Mouse (Mus musculus) forebrain, postnatal 0 days (tissue): Measurements from ENCODE around the gene Cfap126. TPM values are rescaled to one million over a fixed set of nuclear protein-coding genes. Genes with fewer than 3 reads are reported as not detected.
A peak's percentile ranks its signal among the peaks of the same experiment; 100 is the strongest.

Experiments
- ATAC-seq: fragments of 200-750 bp; cut with Nextera tagmentation; 2 replicates; pipeline ENCODE4 v1.8.0; 2017; ENCODE audit warnings: mild to moderate bottlenecking, moderate library complexity
- DNase-seq: peaks from one replicate; pipeline ENCODE4 v3.0.0-alpha.2; 2015
- H3K27ac ChIP-seq: fragments of 300-500 bp; sonication (generic); 2 replicates; pipeline ENCODE4 v1.5.1; 2014; ENCODE audit warnings: low read depth, mild to moderate bottlenecking, antibody characterized with exemption, low read length, moderate library complexity, mixed read lengths
- H3K27me3 ChIP-seq: fragments of 300-500 bp; sonication (generic); 2 replicates; pipeline ENCODE4 v1.6.1; 2014; ENCODE audit warnings: mild to moderate bottlenecking, low read length, mixed read lengths; ENCODE audit not compliant: insufficient read depth
- H3K36me3 ChIP-seq: fragments of 300-500 bp; sonication (generic); 2 replicates; pipeline ENCODE4 v1.6.1; 2014; ENCODE audit warnings: mild to moderate bottlenecking, moderate library complexity; ENCODE audit not compliant: insufficient read depth
- H3K4me1 ChIP-seq: fragments of 300-500 bp; sonication (generic); 2 replicates; pipeline ENCODE4 v1.6.1; 2014; ENCODE audit warnings: antibody characterized with exemption; ENCODE audit not compliant: insufficient read depth
- H3K4me2 ChIP-seq: fragments of 300-500 bp; sonication (generic); 2 replicates; pipeline ENCODE4 v1.6.1; 2014; ENCODE audit warnings: low read depth, mild to moderate bottlenecking, moderate library complexity
- H3K4me3 ChIP-seq: fragments of 300-500 bp; sonication (generic); 2 replicates; pipeline ENCODE4 v1.5.1; 2014; ENCODE audit warnings: low read depth, low read length, mixed read lengths
- H3K9ac ChIP-seq: fragments of 300-500 bp; sonication (generic); 2 replicates; pipeline ENCODE4 v1.6.1; 2014; ENCODE audit warnings: mild to moderate bottlenecking
- H3K9me3 ChIP-seq: fragments of 300-500 bp; sonication (generic); 2 replicates; pipeline ENCODE4 v1.6.1; 2016; ENCODE audit warnings: low read length
- CTCF ChIP-seq: sonication (generic); IDR thresholded peaks from 2 replicates; pipeline ENCODE4 v1.5.1; 2016; ENCODE audit warnings: antibody characterized with exemption, control low read depth, low read depth
- WGBS: fragments of 180-500 bp; shearing (Covaris S2); extraction: QIAGEN DNeasy Blood & Tissue Kit; methylation state at CpG from one replicate; pipeline ENCODE4 v1.1.7; 2014; 5-methylcytosine and 5-hydroxymethylcytosine counted together
- polyA plus RNA-seq: library from polyadenylated mRNA; unstranded; fragments of >200 nt; fragmentation: Nextera tagmentation; extraction: Ambion mirVana; gene quantifications from 2 replicates; pipeline ENCODE4 v1.2.1, GENCODE M21; 2015
- total RNA-seq: library from RNA; depleted of rRNA; stranded (reverse); fragments of >200 nt; gene quantifications from 2 replicates; pipeline ENCODE4 v1.2.3, GENCODE M21; 2014

Cfap126 gene
- total and polyA plus RNA-seq, 2 experiments from 2014 or later: 2.4 to 13.7 TPM

DNA sequence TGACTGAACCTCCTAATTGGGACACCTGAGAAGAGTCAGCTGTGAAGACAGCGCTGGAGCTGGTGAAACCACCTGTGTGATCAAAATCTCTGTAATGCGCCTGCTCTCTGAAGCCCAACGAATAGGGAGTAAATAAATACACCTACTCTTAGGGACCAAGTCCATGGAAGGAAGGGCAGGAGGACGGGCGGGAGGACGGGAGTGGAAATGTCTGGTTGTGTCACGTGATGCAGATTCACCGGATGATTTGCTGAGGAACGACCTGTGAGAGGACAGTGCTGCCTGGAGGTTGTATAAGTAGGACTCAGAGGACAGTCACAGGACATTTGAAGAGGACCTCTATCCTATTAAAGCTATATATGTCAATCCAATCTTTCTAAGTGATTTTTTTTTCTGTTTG is 4.1 kb upstream of the Cfap126 start:
- DNase-seq: no peak
- Histone ChIP-seq H3K9ac (no peak overlapping the region), H3K4me1 (0 out of 2 replicates have a peak, but pooled peaks cover 7% of the 10 kb centered on the region), H3K27me3 (no peaks in the 10 kb centered on the region), H3K4me3 (no peak overlapping the region), H3K4me2 (no peak overlapping the region), H3K36me3 (no peaks in the 10 kb centered on the region), H3K9me3 (no peaks in the 10 kb centered on the region), H3K27ac (no peak overlapping the region)
- 44% methylated on average over 9 of the region's 9 CpGs for WGBS
- no peak for ATAC-seq
- TF ChIP-seq CTCF: no peak

DNA sequence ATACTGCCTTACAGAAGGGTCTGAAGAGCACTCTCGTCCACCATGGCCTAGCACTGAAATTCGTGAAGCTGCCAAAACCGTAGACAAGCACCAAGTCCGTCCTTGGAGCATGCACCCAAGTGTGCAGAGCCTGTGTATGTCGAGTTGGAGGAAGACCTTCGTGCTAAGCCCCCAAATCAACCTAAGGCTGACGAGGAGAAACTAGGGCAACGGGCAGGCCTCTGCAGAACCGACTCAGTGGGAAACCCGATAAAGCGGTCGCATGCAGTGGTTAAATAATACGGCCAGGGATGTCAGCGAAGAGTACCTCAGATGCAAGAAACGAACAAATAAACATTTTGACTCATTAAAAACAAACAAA is 3.1 kb upstream of the Cfap126 start:
- TF ChIP-seq CTCF: no peak
- ATAC-seq (peak; percentile 69), DNase-seq (no peak)
- 0 out of 2 replicates have a peak, but pooled peaks cover 7% of the 10 kb centered on the region for H3K4me1 ChIP-seq
- H3K4me2 ChIP-seq: peak overlapping the region; percentile 57
- no peaks in the 10 kb centered on the region for H3K9me3 ChIP-seq
- H3K27ac ChIP-seq: peak overlapping the region; percentile 80
- peak overlapping the region; percentile 52 for H3K4me3 ChIP-seq
- WGBS: 7% methylated on average over 15 of the region's 15 CpGs
- no peaks in the 10 kb centered on the region for H3K36me3 ChIP-seq
- peak overlapping the region; percentile 52 for H3K9ac ChIP-seq
- H3K27me3 ChIP-seq: no peaks in the 10 kb centered on the region

DNA sequence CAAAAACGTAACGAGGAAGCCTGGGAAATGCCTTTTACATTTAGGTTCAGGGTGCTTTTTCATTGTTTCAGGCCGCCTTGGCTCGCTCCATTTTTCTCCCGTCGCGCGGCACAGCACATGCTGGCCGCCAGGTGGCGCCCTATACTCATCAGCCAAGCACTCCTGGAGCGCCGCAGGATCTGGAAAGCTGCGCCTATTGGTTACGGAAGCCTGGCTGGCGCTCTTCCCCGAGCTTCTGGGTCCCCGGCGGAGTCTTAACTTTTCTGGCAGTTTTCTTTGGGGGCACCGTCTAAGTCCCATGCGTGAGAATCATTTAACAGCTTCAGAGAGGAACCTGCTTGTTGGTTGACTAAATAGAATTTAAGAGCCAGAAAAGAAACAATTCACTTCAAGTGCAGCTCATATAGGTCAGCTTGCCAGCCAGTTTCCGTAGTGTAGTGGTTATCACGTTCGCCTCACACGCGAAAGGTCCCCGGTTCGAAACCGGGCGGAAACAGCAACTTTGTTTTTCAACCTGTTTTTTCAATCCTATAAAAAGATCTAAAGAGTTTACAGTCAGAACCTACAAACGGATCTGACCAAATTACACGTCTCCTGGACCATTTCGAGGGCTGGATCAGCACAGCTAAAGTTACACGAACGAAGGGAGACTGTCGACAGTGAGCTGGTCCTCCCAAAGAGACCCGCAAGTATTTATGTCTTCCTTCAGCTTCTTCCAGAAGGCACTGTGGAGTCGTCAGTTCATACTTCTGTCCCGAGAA is 2.5 kb upstream of the Cfap126 start:
- H3K27ac ChIP-seq: peak overlapping the region; percentile 80
- peak overlapping the region; percentile 52 for H3K9ac ChIP-seq
- ATAC-seq (peak; percentile 96), DNase-seq (peak; percentile 99)
- H3K27me3 ChIP-seq: no peaks in the 10 kb centered on the region
- 0 out of 2 replicates have a peak, but pooled peaks cover 7% of the 10 kb centered on the region for H3K4me1 ChIP-seq
- H3K4me2 ChIP-seq: peak overlapping the region; percentile 57
- no peaks in the 10 kb centered on the region for H3K9me3 ChIP-seq
- under 1% methylated on average over 38 of the region's 38 CpGs for WGBS
- H3K36me3 ChIP-seq: no peaks in the 10 kb centered on the region
- peak; percentile 98 for TF ChIP-seq CTCF
- peak overlapping the region; percentile 52 for H3K4me3 ChIP-seq

DNA sequence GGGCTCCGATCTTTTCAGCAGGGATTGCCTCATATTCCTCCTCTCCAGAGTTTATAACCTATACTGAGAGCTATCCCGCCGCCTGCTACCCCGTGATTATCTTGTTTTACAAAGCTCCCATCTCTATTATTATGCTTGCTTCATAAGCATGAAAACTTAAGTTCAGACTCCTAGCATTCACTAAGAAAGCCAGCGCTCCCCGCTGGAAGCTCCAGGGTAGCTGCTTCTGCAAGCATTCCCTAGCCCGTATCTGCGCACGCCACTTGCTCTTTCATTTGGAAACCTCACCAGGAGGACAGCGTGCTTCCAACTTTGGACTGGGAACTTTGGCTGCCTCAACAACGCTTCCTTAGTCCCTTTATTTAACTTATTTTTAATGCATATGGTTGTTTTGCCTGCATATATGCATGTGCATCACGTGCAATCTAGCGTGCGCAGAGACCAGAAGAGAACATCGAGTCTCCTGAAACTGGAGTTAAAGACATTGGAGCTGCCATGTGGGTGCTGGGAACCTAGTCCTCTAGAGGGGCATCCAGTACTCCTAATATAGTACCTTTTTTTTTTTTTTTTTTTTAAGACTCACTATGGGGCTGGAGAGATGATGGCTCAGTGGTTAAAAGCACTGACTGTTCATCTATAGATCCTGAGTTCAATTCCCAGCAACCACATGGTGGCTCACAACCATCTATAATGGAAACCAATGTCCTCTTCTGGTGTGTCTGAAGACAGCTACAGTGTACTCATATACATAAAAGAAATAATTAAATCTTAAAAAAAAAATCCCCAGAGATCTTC is 1.7 kb upstream of the Cfap126 start:
- Histone ChIP-seq H3K27me3 (no peaks in the 10 kb centered on the region), H3K27ac (no peak overlapping the region), H3K36me3 (no peaks in the 10 kb centered on the region), H3K4me2 (peak overlapping the region; percentile 57), H3K9me3 (no peaks in the 10 kb centered on the region), H3K4me1 (0 out of 2 replicates have a peak, but pooled peaks cover 7% of the 10 kb centered on the region), H3K9ac (0 out of 2 replicates have a peak overlapping the region, but pooled peaks have one; percentile 6), H3K4me3 (peak overlapping the region; percentile 52)
- no peak for TF ChIP-seq CTCF
- WGBS: 2% methylated on average over 15 of the region's 15 CpGs
- peak; percentile 63 for DNase-seq
- peak; percentile 4; the same call in 1 of the 2 replicates for ATAC-seq

DNA sequence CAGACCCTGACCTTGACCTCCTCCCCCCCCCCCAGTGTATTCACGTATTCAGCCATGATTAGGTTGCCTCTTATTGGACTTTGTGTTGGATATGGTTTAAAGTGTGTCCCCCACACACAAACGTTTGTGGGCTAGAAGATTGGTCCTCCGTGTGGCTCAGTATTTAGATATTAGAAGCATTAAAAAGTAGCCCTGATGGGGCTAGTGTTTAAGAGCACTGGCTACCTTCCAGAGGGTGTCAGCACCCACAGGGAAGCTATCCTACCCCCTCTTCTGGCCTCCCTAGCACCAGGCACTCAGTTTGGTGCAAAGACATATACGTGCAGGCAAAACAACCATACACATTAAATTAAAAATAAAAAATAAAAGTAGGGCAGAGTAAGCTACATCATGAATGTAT is 732 bp upstream of the Cfap126 start:
- WGBS: 81% methylated on average over 4 of the region's 4 CpGs
- no peak for DNase-seq
- Histone ChIP-seq H3K9ac (no peak overlapping the region), H3K9me3 (no peaks in the 10 kb centered on the region), H3K27ac (no peak overlapping the region), H3K4me2 (no peak overlapping the region), H3K4me1 (0 out of 2 replicates have a peak, but pooled peaks cover 7% of the 10 kb centered on the region), H3K36me3 (no peaks in the 10 kb centered on the region), H3K27me3 (no peaks in the 10 kb centered on the region), H3K4me3 (no peak overlapping the region)
- TF ChIP-seq CTCF: no peak
- ATAC-seq: no peak

DNA sequence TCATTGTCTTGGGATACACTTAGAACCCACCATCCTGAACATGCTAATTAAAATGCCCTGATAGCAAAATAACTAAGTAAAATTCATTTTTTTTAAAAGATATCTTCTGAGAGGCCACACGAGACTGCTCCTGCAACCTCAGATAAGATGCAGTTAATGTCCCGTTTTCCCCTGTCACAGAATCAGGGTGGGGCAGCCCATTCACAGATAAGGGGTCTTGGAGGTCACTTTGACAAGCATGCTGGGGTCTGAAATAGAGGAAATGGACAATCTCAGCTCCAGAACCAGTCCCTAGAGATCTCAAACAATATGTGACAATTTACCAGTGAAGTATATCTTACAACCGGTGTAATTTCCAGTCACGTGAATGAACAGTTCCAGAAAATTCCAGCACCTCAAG is 2.6 kb downstream of the Cfap126 start:
- no peak for ATAC-seq
- no peak overlapping the region for H3K4me3 ChIP-seq
- WGBS: 81% methylated on average over 4 of the region's 4 CpGs

More for the DNA sequence above, 2.6 kb downstream of the Cfap126 start:
- H3K27ac ChIP-seq: no peak overlapping the region
- 0 out of 2 replicates have a peak, but pooled peaks cover 3% of the 10 kb centered on the region for H3K4me1 ChIP-seq
- no peaks in the 10 kb centered on the region for H3K9me3 ChIP-seq
- H3K27me3 ChIP-seq: no peaks in the 10 kb centered on the region
- H3K9ac ChIP-seq: no peak overlapping the region
- no peak overlapping the region for H3K4me2 ChIP-seq
- no peak for DNase-seq
- H3K36me3 ChIP-seq: no peaks in the 10 kb centered on the region
- no peak for TF ChIP-seq CTCF
